Mouse (Mus musculus) midbrain, embryonic 16.5 days (tissue): ENCODE measurements around the gene Gtf2h1. TPM values are rescaled to one million over a fixed set of nuclear protein-coding genes. Genes with fewer than 3 reads are reported as not detected.

Experiments
- ATAC-seq: fragments of 200-750 bp; cut with Nextera tagmentation; 2 replicates; pipeline ENCODE4 v1.8.0; 2017; ENCODE audit warnings: moderate TSS enrichment
- H3K27ac ChIP-seq: fragments of 300-500 bp; sonication (generic); 2 replicates; pipeline ENCODE4 v1.5.1; 2014; ENCODE audit warnings: mild to moderate bottlenecking, low read length, mixed read lengths
- H3K27me3 ChIP-seq: fragments of 300-500 bp; sonication (generic); 2 replicates; pipeline ENCODE4 v1.6.1; 2014; ENCODE audit warnings: low read depth, low read length, mixed read lengths; ENCODE audit not compliant: control insufficient read depth, insufficient read depth
- H3K36me3 ChIP-seq: fragments of 300-500 bp; sonication (generic); 2 replicates; pipeline ENCODE4 v1.6.1; 2014; ENCODE audit warnings: mild to moderate bottlenecking, low read length, moderate library complexity, mixed read lengths; ENCODE audit not compliant: control insufficient read depth, insufficient read depth
- H3K4me1 ChIP-seq: fragments of 300-500 bp; sonication (generic); 2 replicates; pipeline ENCODE4 v1.6.1; 2014; ENCODE audit warnings: mild to moderate bottlenecking, low read length, mixed read lengths; ENCODE audit not compliant: control insufficient read depth, insufficient read depth
- H3K4me2 ChIP-seq: fragments of 300-500 bp; sonication (generic); 2 replicates; pipeline ENCODE4 v1.6.1; 2014; ENCODE audit warnings: mild to moderate bottlenecking, low read length, mixed read lengths
- H3K4me3 ChIP-seq: fragments of 300-500 bp; sonication (generic); 2 replicates; pipeline ENCODE4 v1.5.1; 2014; ENCODE audit warnings: low read depth, mild to moderate bottlenecking, low read length, moderate library complexity, mixed read lengths
- H3K9ac ChIP-seq: fragments of 300-500 bp; sonication (generic); 2 replicates; pipeline ENCODE4 v1.6.1; 2014; ENCODE audit warnings: low read depth, low read length, mixed read lengths
- H3K9me3 ChIP-seq: fragments of 300-500 bp; sonication (generic); replicated peaks from 2 replicates; pipeline ENCODE4 v1.6.1; 2014; ENCODE audit warnings: mild to moderate bottlenecking, low read length, mixed read lengths; ENCODE audit not compliant: control insufficient read depth, poor library complexity, severe bottlenecking
- WGBS: fragments of 180-500 bp; shearing (Covaris S2); extraction: QIAGEN DNeasy Blood & Tissue Kit; methylation state at CpG from one replicate; pipeline ENCODE4 v1.1.7; 2014; 5-methylcytosine and 5-hydroxymethylcytosine counted together
- polyA plus RNA-seq: library from polyadenylated mRNA; unstranded; fragments of >200 nt; fragmentation: Nextera tagmentation; extraction: Ambion mirVana; gene quantifications from 2 replicates; pipeline ENCODE4 v1.2.1, GENCODE M21; 2015

The Gtf2h1 gene
- polyA plus RNA-seq, 1 experiment from 2014 or later = 40.9 TPM

GRCm38 (mm10) chr7:46842278-46842677 lies 46.4 kb downstream of the Gtf2h1 start:
- Histone ChIP-seq H3K9ac (no peak overlapping the region), H3K4me2 (no peak overlapping the region), H3K4me3 (no peak overlapping the region), H3K27me3 (no peaks in the 10 kb centered on the region), H3K36me3 (no peaks in the 10 kb centered on the region), H3K27ac (no peak overlapping the region), H3K9me3 (no peaks in the 10 kb centered on the region), H3K4me1 (peaks cover 16% of the 10 kb centered on the region)
- 34% methylated on average over 5 of the region's 5 CpGs for WGBS
- ATAC-seq = no peak

- peaks cover 13% of the 10 kb centered on the region for H3K4me1 ChIP-seq
- H3K27me3 ChIP-seq = no peaks in the 10 kb centered on the region
These were observed 47.7 kb downstream of the Gtf2h1 start for GRCm38 (mm10) chr7:46843576-46843975.

DNA sequence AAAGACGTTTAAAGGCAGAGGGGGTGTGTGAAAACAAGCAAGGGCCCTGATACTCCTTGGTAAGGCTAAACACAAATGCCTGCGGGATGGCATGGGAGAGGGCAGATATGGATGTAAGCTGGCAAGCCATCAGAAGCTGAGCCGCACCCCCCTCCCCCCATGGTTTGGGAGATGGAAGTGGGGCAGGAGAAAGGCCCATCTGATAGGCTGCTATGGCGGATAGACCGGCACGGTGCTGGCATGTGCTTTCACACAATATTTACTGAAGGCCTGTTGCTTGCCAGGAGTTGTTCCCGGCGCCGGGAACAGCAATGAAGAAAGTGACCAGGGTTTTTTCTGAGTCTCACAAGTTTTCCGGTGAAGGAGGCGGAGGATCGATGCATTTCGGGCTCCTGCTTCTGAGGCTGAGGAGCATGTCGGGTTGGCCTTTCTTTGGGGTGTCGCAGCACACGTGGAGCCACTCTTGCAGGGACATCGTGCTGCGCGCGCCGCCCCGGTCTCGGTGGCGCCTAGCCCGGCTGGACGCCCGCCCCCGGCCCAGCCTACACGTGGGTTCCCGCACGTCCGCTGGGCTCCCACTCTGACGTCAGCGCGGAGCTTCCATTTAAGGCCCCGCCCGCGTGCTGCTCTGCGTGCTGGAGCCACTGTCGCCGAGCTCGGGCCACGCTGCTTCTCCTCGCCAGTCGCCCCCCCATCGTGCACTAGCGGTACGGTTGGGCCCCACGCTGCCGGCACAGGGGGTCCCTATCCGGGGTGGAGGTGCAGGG lies 49.5 kb downstream of the Gtf2h1 start:
- no peaks in the 10 kb centered on the region for H3K27me3 ChIP-seq
- H3K27ac ChIP-seq = peak overlapping the region; percentile 83
- peaks cover 8% of the 10 kb centered on the region for H3K4me1 ChIP-seq
- H3K4me2 ChIP-seq = peak overlapping the region; percentile 58
- H3K4me3 ChIP-seq = peak overlapping the region; percentile 61
- peaks cover 11% of the 10 kb centered on the region; the same call in 1 of the 2 replicates for H3K36me3 ChIP-seq
- H3K9ac ChIP-seq = peak overlapping the region; percentile 74
- no peaks in the 10 kb centered on the region for H3K9me3 ChIP-seq
- peak; percentile 90 for ATAC-seq
- WGBS = under 1% methylated on average over 50 of the region's 51 CpGs

More at GRCm38 (mm10) chr7:46843576-46843975, 47.7 kb downstream of the Gtf2h1 start:
- Histone ChIP-seq H3K9me3 (no peaks in the 10 kb centered on the region), H3K4me3 (no peak overlapping the region), H3K36me3 (0 out of 2 replicates have a peak, but pooled peaks cover 2% of the 10 kb centered on the region), H3K9ac (no peak overlapping the region), H3K4me2 (no peak overlapping the region), H3K27ac (no peak overlapping the region)
- 90% methylated on average over 4 of the region's 4 CpGs for whole genome bisulfite sequencing
- no peak for ATAC-seq

- WGBS = under 1% methylated on average over 36 of the region's 36 CpGs
- Histone ChIP-seq H3K4me3 (peak overlapping the region; percentile 61), H3K36me3 (peaks cover 13% of the 10 kb centered on the region), H3K4me1 (peaks cover 8% of the 10 kb centered on the region), H3K4me2 (peak overlapping the region; percentile 58), H3K27me3 (no peaks in the 10 kb centered on the region), H3K27ac (peak overlapping the region; percentile 83), H3K9ac (peak overlapping the region; percentile 74), H3K9me3 (no peaks in the 10 kb centered on the region)
- ATAC-seq = peak; percentile 59
These were observed 50.1 kb downstream of the Gtf2h1 start for GRCm38 (mm10) chr7:46845978-46846485.

DNA sequence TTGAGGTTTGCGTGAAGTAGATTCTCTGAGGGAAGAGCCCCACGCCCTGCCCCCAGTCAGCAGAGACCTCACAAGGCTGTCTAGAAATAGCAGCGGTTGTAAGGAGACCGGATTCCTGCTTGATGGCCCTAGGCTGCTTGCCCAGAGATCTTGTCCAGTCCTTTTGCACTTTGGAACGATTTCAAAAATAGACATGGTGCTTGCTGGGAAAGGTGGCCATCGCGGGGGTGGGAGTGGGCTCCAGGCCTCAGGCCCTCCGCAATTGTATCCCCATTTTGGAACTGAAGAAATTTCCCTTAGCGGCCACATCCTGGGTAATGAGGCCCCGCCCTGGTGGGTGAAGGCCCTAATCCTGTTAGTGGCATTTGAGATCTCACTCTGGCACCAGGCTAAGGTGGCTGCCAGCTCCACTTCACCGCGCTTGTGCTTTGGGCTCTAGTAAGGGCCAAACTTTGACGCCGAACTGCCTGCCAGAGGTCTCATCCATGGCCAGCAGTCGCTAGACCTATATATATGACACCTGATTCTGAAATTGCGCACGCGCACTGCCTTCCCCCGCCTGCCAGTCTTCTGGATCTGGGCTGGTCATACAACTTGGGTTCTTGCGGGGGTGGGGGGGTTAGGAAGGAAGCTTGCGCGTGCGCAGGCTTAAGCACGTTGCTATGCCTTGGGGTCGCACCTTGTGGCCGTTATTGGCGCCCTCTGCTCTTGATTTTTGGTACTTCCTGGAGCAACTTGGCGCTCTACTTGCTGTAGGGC lies 50.8 kb downstream of the Gtf2h1 start:
- Histone ChIP-seq H3K4me3 (peak overlapping the region; percentile 61), H3K4me1 (peaks cover 8% of the 10 kb centered on the region), H3K9ac (peak overlapping the region; percentile 74), H3K27me3 (no peaks in the 10 kb centered on the region), H3K27ac (peak overlapping the region; percentile 83), H3K4me2 (peak overlapping the region; percentile 58), H3K9me3 (no peaks in the 10 kb centered on the region), H3K36me3 (peaks cover 18% of the 10 kb centered on the region)
- ATAC-seq = peak; percentile 53
- WGBS = 2% methylated on average over 28 of the region's 28 CpGs

- no peak for ATAC-seq
- no peaks in the 10 kb centered on the region for H3K27me3 ChIP-seq
- no peak overlapping the region for H3K4me2 ChIP-seq
- H3K27ac ChIP-seq = no peak overlapping the region
- H3K4me3 ChIP-seq = no peak overlapping the region
- no peaks in the 10 kb centered on the region for H3K9me3 ChIP-seq
- 76% methylated on average over 5 of the region's 5 CpGs for WGBS
- no peak overlapping the region for H3K9ac ChIP-seq
- peaks cover 26% of the 10 kb centered on the region for H3K36me3 ChIP-seq
- H3K4me1 ChIP-seq = peaks cover 8% of the 10 kb centered on the region
These were observed 53.4 kb downstream of the Gtf2h1 start for GRCm38 (mm10) chr7:46849287-46849686.

DNA sequence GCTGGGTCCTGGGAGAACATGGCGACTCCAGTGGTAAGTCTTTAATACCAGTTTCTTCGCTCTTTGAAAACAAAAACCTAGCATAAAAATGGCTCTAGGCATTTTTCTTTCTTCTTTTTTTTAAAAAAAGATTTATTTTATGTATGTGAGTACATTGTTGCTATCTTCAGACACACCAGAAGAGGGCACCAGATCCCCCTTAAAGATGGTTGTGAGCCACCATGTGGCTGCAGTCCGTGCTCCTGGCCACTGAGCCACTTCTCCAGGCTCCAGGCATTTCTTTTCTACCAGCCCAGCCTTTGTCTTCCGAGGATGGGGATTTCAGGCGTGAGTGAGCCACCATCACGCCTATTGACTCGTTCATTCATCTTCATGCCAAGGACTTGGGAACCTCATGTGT lies 55.1 kb downstream of the Gtf2h1 start:
- no peaks in the 10 kb centered on the region for H3K9me3 ChIP-seq
- peaks cover 2% of the 10 kb centered on the region; the same call in 1 of the 2 replicates for H3K4me1 ChIP-seq
- 53% methylated on average over 7 of the region's 7 CpGs for WGBS
- H3K4me3 ChIP-seq = no peak overlapping the region
- no peak for ATAC-seq
- H3K4me2 ChIP-seq = no peak overlapping the region
- no peak overlapping the region for H3K9ac ChIP-seq
- H3K36me3 ChIP-seq = peaks cover 28% of the 10 kb centered on the region
- no peaks in the 10 kb centered on the region for H3K27me3 ChIP-seq
- no peak overlapping the region for H3K27ac ChIP-seq

DNA sequence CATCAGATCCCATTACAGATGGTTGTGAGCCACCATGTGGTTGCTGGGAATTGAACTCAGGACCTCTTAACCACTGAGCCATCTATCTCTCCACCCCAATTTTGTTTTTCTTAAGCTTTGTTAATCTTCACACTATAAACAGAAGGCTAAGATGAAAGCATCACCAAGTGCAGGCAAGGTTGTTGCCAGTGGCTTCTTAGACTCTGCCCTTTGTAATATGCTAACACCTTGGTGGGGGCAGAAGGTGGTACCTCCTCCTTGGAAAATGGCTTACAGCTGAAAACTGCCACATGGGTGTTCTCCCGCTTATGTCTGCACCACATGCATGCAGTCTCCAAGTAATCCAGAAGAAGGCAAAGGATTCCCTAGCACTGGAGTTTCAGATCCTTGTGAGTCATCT lies 56.8 kb downstream of the Gtf2h1 start:
- 79% methylated on average over 1 of the region's 1 CpGs for WGBS
- Histone ChIP-seq H3K4me3 (no peak overlapping the region), H3K9ac (no peak overlapping the region), H3K36me3 (peaks cover 28% of the 10 kb centered on the region), H3K4me1 (no peaks in the 10 kb centered on the region), H3K27ac (no peak overlapping the region), H3K27me3 (no peaks in the 10 kb centered on the region), H3K4me2 (no peak overlapping the region), H3K9me3 (no peaks in the 10 kb centered on the region)
- no peak for ATAC-seq

DNA sequence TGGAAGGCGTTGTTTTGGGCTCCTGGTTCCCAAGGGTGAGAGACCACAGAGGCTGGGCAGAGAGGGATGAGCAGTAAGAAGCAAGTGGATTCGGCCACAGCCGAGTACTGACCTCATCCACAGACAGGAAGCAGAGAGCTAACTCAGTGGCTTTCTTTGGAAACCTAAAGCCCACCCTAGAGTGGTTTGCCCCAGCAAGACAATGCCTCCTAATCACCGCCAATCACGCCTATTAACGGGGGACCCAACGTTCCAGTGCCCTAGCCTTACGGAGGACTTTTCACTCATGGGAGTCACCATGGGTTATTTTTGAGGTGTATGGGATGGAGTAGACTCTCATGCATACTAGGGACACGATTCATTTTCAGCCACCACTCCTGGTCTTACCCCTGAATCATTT lies 57.5 kb downstream of the Gtf2h1 start:
- no peak overlapping the region for H3K27ac ChIP-seq
- no peak overlapping the region for H3K9ac ChIP-seq
- ATAC-seq = no peak
- no peaks in the 10 kb centered on the region for H3K4me1 ChIP-seq
- no peaks in the 10 kb centered on the region for H3K27me3 ChIP-seq
- no peaks in the 10 kb centered on the region for H3K9me3 ChIP-seq
- H3K36me3 ChIP-seq = peaks cover 27% of the 10 kb centered on the region
- no peak overlapping the region for H3K4me2 ChIP-seq
- 91% methylated on average over 9 of the region's 9 CpGs for WGBS
- H3K4me3 ChIP-seq = no peak overlapping the region
